Mouse (Mus musculus) intestine, embryonic 15.5 days (tissue): ENCODE results near the gene Rnf168. TPM values are rescaled to one million over a fixed set of nuclear protein-coding genes. Genes with fewer than 3 reads are reported as not detected.
A peak's percentile ranks its signal among the peaks of the same experiment; 100 is the strongest.

Experiments used
- ATAC-seq: fragments of 200-750 bp; cut with Nextera tagmentation; 2 replicates; pipeline ENCODE4 v1.8.0; 2017; ENCODE audit warnings: moderate TSS enrichment, moderate library complexity
- H3K27ac ChIP-seq: fragments of 300-500 bp; sonication (generic); 2 replicates; pipeline ENCODE4 v1.5.1; 2015; ENCODE audit warnings: mild to moderate bottlenecking, inconsistent platforms
- H3K27me3 ChIP-seq: fragments of 300-500 bp; sonication (generic); replicated peaks from 2 replicates; pipeline ENCODE4 v1.6.1; 2015; ENCODE audit warnings: inconsistent platforms
- H3K36me3 ChIP-seq: fragments of 300-500 bp; sonication (generic); 2 replicates; pipeline ENCODE4 v1.6.1; 2015; ENCODE audit warnings: inconsistent platforms
- H3K4me1 ChIP-seq: fragments of 300-500 bp; sonication (generic); replicated peaks from 2 replicates; pipeline ENCODE4 v1.6.1; 2015; ENCODE audit warnings: inconsistent platforms
- H3K4me2 ChIP-seq: fragments of 300-500 bp; sonication (generic); replicated peaks from 2 replicates; pipeline ENCODE4 v1.6.1; 2015; ENCODE audit warnings: mild to moderate bottlenecking, inconsistent platforms
- H3K4me3 ChIP-seq: fragments of 300-500 bp; sonication (generic); replicated peaks from 2 replicates; pipeline ENCODE4 v1.5.1; 2015; ENCODE audit warnings: inconsistent platforms
- H3K9ac ChIP-seq: fragments of 300-500 bp; sonication (generic); 2 replicates; pipeline ENCODE4 v1.6.1; 2015; ENCODE audit warnings: inconsistent platforms
- H3K9me3 ChIP-seq: fragments of 300-500 bp; sonication (generic); 2 replicates; pipeline ENCODE4 v1.6.1; 2016; ENCODE audit warnings: inconsistent platforms
- WGBS: fragments of 180-500 bp; shearing (Covaris S2); methylation state at CpG from one replicate; pipeline ENCODE4 v1.1.7; 2015; 5-methylcytosine and 5-hydroxymethylcytosine counted together
- polyA plus RNA-seq: library from polyadenylated mRNA; unstranded; fragments of >200 nt; fragmentation: Nextera tagmentation; extraction: Ambion mirVana; gene quantifications from 2 replicates; pipeline ENCODE4 v1.2.1, GENCODE M21; 2015

Rnf168 gene
- polyA plus RNA-seq, 1 experiment from 2014 or later = 29.0 TPM

DNA sequence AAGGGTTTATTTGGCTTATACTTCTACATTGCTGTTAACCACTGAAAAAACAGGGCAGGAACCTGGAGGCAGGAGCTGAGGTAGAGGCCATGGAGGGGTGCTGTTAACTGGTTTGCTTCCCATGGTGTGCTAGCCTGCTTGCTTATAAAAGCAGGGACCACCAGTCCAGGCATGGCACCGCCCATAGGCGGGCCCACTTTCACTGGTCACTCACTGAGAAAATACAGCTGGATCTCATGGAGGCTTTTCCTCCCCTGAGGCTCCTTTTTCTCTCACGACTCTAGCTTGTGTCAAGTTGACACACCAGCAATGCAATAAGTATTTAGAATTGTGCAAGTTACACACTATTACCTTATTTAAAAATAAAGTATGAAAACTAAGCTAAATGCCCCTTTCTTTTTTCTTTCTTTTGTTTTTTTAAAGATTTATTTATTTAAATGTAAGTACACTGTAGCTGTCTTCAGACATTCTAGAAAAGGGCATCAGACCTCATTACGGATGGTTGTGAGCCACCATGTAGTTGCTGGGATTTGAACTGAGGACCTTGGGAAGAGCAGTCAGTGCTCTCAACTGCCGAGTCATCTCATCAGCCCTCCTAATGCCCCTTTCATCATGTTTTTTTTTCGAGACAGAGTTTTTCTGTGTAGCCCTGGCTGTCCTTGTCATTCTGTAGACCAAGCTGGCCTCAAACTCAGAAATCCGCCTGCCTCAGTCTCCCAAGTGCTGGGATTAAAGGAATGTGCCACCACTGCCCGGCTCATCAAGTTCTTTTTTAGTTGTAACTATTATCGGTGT, 53.8 kb downstream of the Rnf168 start:
- Histone ChIP-seq H3K4me1 (0 out of 2 replicates have a peak, but pooled peaks cover 5% of the 10 kb centered on the region), H3K9ac (no peak overlapping the region), H3K9me3 (no peaks in the 10 kb centered on the region), H3K4me2 (peak overlapping the region; percentile 47), H3K27me3 (no peaks in the 10 kb centered on the region), H3K4me3 (peak overlapping the region; percentile 19; the same call in 1 of the 2 replicates), H3K27ac (peak overlapping the region; percentile 54; the same call in 1 of the 2 replicates), H3K36me3 (no peaks in the 10 kb centered on the region)
- ATAC-seq = no peak
- WGBS = 45% methylated on average over 9 of the region's 9 CpGs

GRCm38 (mm10) chr16:32332040-32332555, 54.8 kb downstream of the Rnf168 start, which contains the start of gene Ubxn7:
Gene Ubxn7, plus strand, starts transcription at chr16:32332257.
- peak within 1 kb of the TSS; percentile 99 for H3K9ac ChIP-seq
- H3K4me1 ChIP-seq = 0 out of 2 replicates have a peak, but pooled peaks cover 7% of the 10 kb centered on the region
- no peaks in the 10 kb centered on the region for H3K36me3 ChIP-seq
- H3K4me3 ChIP-seq = peak within 1 kb of the TSS; percentile 100
- ATAC-seq = peak; percentile 98
- WGBS = under 1% methylated on average over 52 of the region's 52 CpGs
- peak within 1 kb of the TSS; percentile 60 for H3K4me2 ChIP-seq
- no peaks in the 10 kb centered on the region for H3K9me3 ChIP-seq
- H3K27ac ChIP-seq = peak within 1 kb of the TSS; percentile 95
- H3K27me3 ChIP-seq = no peaks in the 10 kb centered on the region

GRCm38 (mm10) chr16:32332556-32333511, 55.6 kb downstream of the Rnf168 start:
- peak overlapping the region; percentile 100 for H3K4me3 ChIP-seq
- peak overlapping the region; percentile 95 for H3K27ac ChIP-seq
- WGBS = under 1% methylated on average over 54 of the region's 54 CpGs
- 0 out of 2 replicates have a peak, but pooled peaks cover 7% of the 10 kb centered on the region for H3K4me1 ChIP-seq
- peak overlapping the region; percentile 99 for H3K9ac ChIP-seq
- peak overlapping the region; percentile 60 for H3K4me2 ChIP-seq
- no peaks in the 10 kb centered on the region for H3K27me3 ChIP-seq
- H3K9me3 ChIP-seq = no peaks in the 10 kb centered on the region
- H3K36me3 ChIP-seq = no peaks in the 10 kb centered on the region
- peak; percentile 83 for ATAC-seq

GRCm38 (mm10) chr16:32335146-32335545, 57.9 kb downstream of the Rnf168 start:
- Histone ChIP-seq H3K36me3 (no peaks in the 10 kb centered on the region), H3K27me3 (no peaks in the 10 kb centered on the region), H3K4me1 (0 out of 2 replicates have a peak, but pooled peaks cover 7% of the 10 kb centered on the region), H3K4me2 (no peak overlapping the region), H3K9me3 (no peaks in the 10 kb centered on the region), H3K27ac (no peak overlapping the region), H3K4me3 (no peak overlapping the region), H3K9ac (no peak overlapping the region)
- ATAC-seq = no peak
- 90% methylated on average over 5 of the region's 5 CpGs for WGBS

DNA sequence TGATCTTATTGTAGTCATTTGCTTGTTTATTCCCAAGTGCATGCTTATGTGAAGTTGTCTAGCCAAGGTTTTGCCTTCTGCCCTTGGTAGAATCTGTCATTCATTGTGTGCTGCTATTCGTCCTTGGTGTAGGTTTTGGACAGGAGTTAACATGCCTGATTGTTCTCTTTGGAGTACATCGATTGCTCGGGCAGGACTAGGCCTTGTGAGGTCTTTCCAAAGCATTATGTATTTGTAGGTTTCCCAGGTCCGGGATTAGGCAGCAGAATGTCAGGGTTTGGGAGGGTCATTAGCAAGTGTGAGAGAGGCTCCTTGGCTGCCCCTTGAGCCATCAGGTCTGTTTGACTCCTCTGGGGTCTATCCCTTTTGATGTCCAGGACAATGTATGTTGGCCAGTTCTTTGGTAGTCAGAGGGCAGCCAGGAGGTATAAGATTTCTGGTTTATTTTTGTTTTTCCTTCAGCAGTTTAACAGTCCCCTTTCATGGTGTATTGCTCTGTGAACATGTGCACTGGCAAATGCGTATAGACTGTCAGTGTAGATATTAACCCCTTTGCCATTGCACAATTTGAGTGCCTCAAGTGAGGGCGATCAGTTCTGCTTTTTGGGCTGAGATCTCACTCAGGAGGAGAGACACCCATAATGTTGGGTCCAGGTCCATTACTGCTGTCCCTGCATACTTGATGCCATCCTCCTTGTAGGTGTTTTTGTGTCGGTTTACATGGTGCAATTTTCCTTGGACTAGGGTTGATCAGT, 58.9 kb downstream of the Rnf168 start:
- no peak overlapping the region for H3K27ac ChIP-seq
- no peaks in the 10 kb centered on the region for H3K9me3 ChIP-seq
- ATAC-seq = no peak
- no peak overlapping the region for H3K9ac ChIP-seq
- H3K4me2 ChIP-seq = no peak overlapping the region
- no peaks in the 10 kb centered on the region for H3K27me3 ChIP-seq
- 0 out of 2 replicates have a peak, but pooled peaks cover 4% of the 10 kb centered on the region for H3K4me1 ChIP-seq
- no peak overlapping the region for H3K4me3 ChIP-seq
- H3K36me3 ChIP-seq = no peaks in the 10 kb centered on the region
- 71% methylated on average over 7 of the region's 7 CpGs for WGBS

- no peak overlapping the region for H3K4me2 ChIP-seq
- no peaks in the 10 kb centered on the region for H3K36me3 ChIP-seq
- H3K9ac ChIP-seq = no peak overlapping the region
- H3K27ac ChIP-seq = no peak overlapping the region
- no peaks in the 10 kb centered on the region for H3K9me3 ChIP-seq
- no peaks in the 10 kb centered on the region for H3K27me3 ChIP-seq
- 0 out of 2 replicates have a peak, but pooled peaks cover 4% of the 10 kb centered on the region for H3K4me1 ChIP-seq
- H3K4me3 ChIP-seq = no peak overlapping the region
- no peak for ATAC-seq
Measured at GRCm38 (mm10) chr16:32337001-32337400, 59.7 kb downstream of the Rnf168 start.

GRCm38 (mm10) chr16:32340451-32340850, 63.2 kb downstream of the Rnf168 start:
- no peaks in the 10 kb centered on the region for H3K36me3 ChIP-seq
- H3K9me3 ChIP-seq = no peaks in the 10 kb centered on the region
- H3K4me1 ChIP-seq = 0 out of 2 replicates have a peak, but pooled peaks cover 4% of the 10 kb centered on the region
- no peak overlapping the region for H3K9ac ChIP-seq
- no peaks in the 10 kb centered on the region for H3K27me3 ChIP-seq
- ATAC-seq = no peak
- H3K4me2 ChIP-seq = no peak overlapping the region
- H3K27ac ChIP-seq = no peak overlapping the region
- 68% methylated on average over 1 of the region's 1 CpGs for WGBS
- no peak overlapping the region for H3K4me3 ChIP-seq

- ATAC-seq = no peak
- H3K9ac ChIP-seq = no peak overlapping the region
- no peak overlapping the region for H3K4me2 ChIP-seq
- no peaks in the 10 kb centered on the region for H3K27me3 ChIP-seq
- no peaks in the 10 kb centered on the region for H3K4me1 ChIP-seq
- H3K4me3 ChIP-seq = no peak overlapping the region
- H3K9me3 ChIP-seq = no peaks in the 10 kb centered on the region
- H3K27ac ChIP-seq = no peak overlapping the region
- no peaks in the 10 kb centered on the region for H3K36me3 ChIP-seq
Measured at GRCm38 (mm10) chr16:32345521-32345920, 68.3 kb downstream of the Rnf168 start.

DNA sequence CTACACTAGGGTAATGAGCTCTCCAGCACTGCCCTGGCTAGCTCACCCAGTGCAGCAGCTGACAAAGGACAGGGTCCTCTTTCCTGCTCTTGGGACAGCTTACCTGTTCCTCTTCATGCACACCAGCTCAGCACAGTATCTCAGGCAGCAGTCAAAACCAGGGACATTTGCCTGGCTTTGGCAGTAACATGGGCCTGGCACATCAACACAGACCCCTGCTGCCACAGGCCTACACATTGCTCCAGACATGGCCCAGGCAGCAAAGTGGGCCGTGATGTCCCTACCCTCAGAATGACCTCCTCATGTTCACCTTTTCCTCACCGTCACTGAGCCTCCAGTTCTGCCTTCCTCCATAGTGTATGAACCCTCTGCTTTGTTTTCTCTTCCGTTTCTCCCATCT, 73.5 kb downstream of the Rnf168 start:
- Histone ChIP-seq H3K36me3 (no peaks in the 10 kb centered on the region), H3K27ac (no peak overlapping the region), H3K4me2 (no peak overlapping the region), H3K4me1 (no peaks in the 10 kb centered on the region), H3K4me3 (no peak overlapping the region), H3K27me3 (no peaks in the 10 kb centered on the region), H3K9ac (no peak overlapping the region), H3K9me3 (no peaks in the 10 kb centered on the region)
- no peak for ATAC-seq
- WGBS = 92% methylated on average over 3 of the region's 3 CpGs
